Mouse (Mus musculus) megakaryocyte, embryonic 14.5 days (primary cell): ENCODE measurements around the gene Rapgef6.

Experiments used
- FLI1 ChIP-seq: IDR thresholded peaks from 2 replicates; pipeline ENCODE4 v1.6.1; 2012; ENCODE audit warnings: low read length, inconsistent platforms, mixed read lengths
- GATA1 ChIP-seq: IDR thresholded peaks from 3 replicates; pipeline ENCODE4 v1.6.1; 2012; ENCODE audit warnings: mixed read lengths, low read length, inconsistent platforms, borderline replicate concordance

DNA sequence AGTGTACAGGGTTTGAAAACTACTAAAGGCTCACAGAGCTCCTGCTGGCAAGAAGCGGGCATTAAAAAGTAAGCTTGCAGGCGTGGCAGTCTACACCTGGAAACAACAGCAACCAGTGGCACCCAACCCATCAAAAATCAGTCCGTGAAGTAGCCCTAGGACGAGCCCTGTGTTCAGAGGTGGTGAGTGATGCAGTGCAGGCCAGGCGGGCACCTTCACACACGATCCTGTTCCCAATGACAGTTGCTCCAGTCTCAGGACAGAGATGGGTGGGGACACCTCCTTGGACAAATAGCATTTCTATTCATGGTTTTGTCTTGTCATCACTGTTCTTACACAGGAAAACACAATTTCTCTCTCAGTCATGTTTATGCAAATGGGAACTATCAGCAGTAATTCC, 199.4 kb downstream of the Rapgef6 start:
- TF ChIP-seq GATA1 (no peak), FLI1 (no peak)
